Mouse (Mus musculus): Measurements from ENCODE around the gene Serpini2.

DNA sequence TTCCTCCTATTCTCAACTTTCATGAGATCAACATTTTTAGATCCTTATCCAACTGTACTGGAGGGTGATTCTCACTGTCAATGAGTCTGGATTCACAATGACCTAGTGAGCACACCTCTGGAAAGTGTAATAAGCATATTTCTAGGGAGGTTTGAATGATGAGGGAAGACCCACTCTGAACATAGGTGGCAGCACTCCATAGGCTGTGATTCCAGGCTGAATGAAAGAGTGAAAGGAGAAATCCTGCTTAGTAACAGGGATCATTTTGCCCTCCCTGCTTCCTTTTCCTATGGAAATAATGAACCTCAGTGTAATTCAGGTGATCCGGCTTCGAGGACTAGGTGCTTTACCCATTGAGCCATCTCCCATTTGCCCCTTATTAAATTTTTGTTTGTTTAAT is 31.2 kb upstream of the Serpini2 start:
- TF ChIP-seq CTCF (IDR thresholded peaks at IDR 0.05; ENCODE audit: borderline replicate concordance, insufficient read depth, low read depth, low read length) (no peak), POLR2A (IDR thresholded peaks at IDR 0.05; ENCODE audit: borderline replicate concordance, insufficient read depth, low read length) (no peak)
